Mouse (Mus musculus) 3T3-L1 (cell line): ENCODE results near the gene Ubxn10.

Source experiments
- DNase-seq: peaks from one replicate; pipeline ENCODE4 v3.0.0-alpha.2; 2015; ENCODE audit warnings: low read depth, low spot score

The Ubxn10 gene

DNA sequence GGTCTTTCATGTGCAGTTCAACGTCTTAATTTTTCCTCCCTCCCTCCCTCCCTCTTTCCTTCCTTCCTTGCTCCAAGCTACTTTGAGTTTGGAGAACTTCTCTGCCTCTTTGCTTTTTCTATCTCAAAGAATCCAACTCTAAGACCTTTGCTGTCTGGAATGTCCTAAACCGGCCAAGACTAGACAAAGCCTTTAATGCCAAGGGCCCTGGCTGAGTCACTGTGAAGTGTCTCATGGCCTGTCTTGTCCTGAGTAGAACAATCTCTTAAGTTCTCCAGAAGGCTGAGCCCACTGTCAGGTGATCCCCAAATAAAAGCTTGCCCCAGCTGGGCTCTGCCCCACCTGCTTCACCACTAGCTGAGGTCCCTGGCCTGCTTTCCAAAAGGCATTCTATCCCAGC, 34.9 kb downstream of the Ubxn10 start:
- peak; percentile 7 for DNase-seq

DNA sequence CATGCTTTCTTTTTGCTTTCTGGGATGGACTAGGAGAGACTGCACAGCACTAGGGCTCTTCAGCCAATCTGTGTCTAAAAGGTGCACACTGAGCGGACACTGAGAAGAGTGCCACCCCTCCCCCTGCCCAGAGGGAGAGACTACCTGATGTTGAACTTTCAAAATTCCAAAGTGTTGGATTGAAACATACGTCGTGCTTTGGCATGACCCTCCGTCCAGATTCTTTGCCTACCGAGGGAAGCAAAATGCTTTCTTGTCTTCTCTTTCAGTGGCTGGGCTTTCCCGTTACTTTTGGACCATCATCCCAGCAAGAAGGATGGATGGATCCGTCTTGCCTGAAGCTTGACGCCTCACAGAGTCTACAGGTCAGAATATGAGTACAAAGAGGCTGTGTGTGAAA, 35.9 kb downstream of the Ubxn10 start:
- no peak for DNase-seq

DNA sequence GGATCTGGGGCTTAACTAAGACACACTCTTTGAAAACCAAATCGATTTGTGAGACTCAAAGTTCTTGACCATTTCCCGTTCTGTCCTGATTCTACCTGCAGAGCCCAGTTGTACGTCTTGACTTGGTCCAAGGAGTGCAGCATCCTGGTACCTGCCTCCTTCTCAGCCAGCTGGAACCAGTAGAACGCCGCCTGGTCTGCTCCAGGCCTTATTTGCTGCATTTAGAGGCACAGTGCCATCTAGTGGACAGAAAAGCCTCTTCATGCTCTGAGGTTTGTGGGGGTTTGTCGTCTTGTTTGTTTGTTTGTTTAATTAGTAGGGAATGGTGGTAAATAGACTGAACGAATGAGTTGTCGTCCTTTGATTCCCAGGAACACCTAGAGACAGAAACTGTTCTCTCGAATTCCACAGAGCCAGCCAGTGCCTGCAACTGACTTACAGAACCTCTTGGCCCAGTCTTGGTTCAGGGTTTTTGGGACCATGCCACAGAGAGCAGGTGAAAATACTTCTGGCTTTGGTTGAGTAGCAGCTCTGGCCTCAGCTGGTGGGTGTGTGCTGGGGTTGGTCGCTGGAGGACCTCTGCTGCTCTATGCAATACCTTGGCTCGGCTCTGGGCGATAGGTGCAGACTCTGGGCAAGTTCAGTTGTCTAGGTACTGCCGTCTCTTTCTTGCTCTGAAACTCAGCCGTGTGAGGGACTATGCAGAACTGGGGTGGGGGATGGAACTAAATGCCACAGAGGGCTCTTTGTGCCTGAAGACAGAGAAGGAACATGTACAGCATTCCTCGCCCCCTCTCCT, 36.6 kb downstream of the Ubxn10 start:
- peak; percentile 66 for DNase-seq

DNA sequence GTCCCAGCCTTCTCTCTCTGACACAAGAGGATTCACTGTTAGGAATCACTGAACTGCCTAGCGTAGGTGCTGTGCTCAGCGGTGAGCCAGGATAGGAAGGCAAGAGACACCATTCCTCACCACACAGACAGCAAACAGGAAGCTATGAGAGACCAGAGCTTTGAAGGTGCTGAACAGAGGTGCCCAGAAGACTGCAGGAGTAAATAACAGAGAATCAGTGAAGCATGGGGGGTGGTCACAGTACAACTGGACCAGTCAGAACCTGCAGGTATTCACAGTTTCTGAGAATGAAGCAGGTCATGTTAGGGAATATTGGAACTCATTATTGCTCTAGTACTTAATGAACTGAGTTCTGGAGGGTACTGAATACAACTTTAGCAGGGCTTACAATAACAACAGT, 38.7 kb downstream of the Ubxn10 start:
- no peak for DNase-seq

DNA sequence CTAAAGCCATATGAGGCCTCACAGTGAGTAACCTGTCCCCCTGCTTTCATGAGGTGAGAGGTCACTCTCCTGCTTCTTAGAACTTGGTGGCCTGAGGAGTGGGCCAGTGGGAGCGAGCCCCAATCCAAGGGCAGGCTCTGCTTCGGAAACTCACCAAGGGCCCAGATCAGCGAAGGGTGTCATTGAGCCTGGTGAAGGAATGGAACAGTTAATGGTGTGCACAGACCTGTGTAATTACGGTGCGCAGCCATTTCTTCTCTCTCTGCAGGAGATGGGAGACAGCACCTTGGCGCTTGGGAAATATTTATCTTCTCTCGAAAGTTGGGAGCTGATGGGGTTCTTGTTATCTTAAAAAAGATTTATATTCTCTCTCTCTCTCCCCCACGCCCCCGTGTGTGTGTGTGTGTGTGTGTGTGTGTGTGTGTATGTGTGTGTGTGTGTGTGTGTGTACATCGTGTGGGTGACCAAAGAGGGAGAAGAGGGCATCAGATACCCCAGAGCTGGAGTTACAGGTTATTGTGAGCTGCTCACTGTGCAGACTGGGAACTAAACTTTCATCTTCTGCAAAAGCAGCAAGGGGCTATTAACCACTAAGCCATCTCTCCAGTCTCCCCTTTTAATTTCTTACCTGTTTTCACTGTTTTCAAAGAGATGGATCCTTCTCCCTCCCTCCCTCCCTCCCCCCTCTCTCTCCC, 39.7 kb downstream of the Ubxn10 start:
- DNase-seq = no peak

DNA sequence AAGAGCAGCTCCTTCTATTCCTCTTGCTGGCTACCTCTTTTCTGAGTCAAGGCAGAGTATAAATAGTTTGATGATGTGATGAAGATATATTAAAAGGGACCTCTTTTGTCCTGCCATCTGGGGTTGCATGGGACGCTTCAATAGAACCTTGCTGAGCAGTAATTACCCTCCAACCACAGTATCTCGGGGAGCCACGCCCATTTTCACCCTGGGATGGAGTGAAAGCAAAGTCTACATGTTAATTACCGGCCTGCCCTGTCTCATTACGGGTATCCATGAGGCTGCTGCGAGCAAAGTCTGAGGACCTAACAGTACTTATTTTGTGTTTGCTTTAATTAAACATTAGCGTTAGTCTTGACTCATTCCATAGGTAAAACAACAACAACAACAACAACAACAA, 40.2 kb downstream of the Ubxn10 start:
- no peak for DNase-seq

DNA sequence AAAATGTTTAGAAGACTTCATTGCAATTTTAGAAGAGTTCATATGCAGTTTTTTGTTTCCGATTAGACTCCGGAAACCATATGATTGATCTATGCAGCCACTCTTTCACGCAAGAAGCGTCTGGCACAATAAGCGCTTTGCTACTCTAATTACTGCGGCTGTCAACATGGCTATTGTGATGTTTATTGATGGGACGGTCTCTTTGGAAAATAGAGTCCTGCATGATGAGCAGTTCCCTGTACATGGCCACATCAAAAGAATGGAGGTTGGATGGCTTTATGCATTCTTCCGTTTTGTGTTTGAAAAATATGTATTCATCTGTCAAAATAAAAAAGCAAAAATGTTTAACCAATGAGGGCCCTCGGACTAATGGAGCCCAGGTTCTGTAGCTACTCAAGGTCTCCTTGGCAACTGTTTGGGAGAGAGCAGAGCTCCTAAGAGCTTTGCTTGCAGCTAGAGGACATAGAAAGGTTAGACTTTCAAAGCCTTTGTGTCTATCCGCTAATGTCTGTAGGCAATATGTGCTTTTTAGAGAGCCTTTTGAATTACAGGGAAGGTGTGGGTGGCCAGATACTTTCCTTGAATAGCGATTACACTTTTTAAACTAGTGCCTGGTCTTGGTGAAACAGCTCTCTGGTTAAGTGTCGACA, 43.8 kb downstream of the Ubxn10 start:
- no peak for DNase-seq

DNA sequence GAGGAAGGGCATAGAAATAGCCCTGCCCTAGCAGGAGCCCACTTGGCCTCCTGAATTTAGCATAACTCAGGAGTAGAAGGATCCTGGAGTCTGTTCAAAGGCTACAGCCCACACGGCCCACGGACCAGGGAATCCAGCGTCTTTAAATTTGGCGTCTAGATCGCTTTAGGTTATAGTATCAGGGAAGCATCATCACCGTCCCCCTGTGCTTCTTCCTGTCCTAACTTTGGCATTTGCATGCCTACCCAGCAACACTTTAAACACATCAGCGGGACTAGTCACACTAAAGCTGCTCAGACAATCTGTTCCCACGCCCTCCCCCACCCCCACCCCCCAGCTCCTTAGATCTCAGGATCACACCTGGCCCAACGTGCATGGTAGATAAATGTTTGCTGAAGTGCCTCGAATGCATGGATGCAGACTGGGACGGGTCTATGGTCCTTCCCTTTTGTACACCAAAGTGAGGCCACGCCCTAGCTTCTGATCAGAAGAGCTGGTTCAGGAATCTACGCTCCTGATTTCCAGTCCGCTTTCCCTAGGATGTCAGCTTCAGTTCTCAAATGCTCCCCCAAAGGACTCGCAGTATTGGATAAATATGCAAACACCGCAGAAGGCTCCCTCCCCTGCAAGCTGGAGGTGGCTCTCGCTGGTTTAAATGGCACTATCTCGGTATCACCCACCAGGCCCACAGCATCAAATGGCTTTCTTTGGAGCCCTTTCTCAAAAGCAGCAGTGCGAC, 45.4 kb downstream of the Ubxn10 start:
- no peak for DNase-seq

DNA sequence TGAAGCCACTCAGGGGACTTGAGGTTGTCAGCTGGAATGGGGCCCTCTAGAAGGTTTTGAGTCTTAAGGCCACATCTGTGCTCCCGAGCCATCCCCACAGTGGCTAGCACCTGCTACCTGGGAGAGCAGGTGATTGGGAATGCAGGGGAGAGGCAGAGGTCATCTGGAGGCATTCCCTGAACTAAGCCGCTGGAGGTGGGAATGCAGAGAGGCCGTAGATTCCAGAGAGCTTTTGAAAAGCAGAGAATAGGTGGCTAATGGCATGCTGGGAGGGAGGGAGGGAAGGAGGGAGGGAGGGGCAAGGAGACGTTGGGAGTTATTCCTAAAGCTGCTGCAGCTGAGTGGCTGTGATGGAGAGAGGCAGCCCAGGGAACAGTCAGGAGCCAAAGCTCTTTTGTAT, 46.4 kb downstream of the Ubxn10 start:
- DNase-seq = no peak

DNA sequence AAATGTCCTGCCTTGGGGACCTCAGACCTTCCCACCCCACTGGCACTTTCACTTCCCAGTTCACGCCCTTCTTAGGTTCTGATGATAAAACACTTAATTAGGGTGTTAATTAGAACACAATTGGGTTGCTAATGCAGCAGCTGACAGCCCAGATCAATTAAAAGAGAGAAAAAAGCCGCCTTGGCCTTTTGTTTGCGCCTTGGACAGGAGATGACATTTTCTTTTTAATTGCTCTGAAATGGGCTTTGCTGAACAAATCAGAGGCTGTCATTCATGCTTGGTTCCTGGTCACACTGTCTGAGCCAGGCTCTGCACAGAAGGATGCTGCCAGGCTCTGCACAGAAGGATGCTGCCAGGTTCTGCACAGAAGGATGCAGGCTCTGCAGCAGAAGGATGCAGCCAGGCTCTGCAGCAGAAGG, 47.9 kb downstream of the Ubxn10 start:
- no peak for DNase-seq

DNA sequence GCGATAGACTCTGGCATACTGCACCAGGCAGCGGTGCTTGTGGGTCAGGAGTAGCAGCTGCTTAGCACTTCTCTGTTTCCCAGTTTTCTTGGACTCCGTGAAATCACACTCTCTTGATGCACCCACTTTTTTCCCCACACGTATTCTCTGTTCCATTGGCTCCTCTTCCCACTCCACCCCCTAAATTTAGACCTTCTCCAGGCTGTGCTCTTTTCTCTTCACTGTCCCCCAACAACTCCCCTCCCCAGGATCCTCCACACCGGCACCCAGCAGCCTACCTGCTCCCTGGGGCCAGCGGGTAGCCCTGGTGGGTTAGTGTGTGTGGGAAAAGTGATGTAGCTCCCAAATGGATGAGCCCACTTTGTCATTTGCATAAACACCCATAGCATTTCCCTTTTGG, 51.2 kb downstream of the Ubxn10 start:
- no peak for DNase-seq

DNA sequence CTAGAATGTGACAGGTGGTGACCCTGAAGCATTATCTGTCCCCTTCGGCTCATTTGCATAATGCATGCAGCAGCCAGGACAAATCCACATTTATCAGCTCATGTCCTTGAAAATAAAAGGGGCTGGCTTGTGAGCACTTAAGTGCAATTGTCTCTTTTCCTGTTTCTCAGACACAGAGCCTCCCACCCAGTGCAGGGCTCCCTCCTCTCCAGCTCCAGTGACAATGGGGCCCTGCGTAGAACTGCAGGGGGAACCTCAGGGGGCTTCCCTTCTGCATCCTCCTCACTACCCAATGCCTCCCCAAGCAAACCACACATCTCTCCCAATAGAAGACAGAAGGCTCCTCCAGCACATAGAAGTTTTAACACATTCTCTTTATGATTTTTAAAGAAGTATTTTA, 54.2 kb downstream of the Ubxn10 start:
- no peak for DNase-seq

DNA sequence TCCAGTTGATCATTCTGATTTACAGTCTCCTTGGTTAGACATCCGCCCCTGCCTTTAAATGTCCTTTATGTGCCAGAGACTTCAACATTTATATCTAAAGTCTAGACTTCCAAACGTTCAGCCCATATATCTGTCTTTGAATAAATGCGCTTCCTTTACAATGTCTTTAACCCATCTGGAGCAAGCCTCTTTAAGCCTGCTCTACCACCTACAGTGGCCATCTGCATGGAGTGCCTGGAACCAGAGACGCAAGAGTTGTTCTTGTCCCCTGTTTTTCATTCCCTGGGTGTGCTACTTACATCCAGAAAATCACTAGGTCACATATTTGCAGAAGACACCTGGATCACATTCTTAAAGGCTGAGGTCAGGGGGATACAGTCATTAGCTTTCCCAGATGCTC, 56.8 kb downstream of the Ubxn10 start:
- no peak for DNase-seq

DNA sequence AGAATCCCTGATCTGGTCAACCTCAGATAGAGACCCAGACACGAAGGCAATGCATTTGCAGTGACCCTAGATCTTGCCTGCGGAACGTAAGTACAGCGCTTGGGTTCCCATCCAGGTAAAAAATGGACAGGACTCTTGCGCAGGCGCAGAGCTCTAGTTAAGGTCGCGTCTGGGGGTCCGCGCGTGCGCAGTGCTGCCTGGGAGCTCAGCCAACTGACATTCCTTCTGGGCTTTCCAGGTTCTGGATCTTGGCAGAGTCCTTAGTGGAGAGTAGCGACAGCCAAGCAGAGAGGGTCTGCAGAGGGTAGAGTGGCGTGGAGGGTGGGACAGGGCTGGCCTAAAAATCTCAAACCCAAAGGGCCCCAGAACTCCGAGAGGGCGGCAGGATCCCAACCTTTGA, 59.4 kb downstream of the Ubxn10 start:
- no peak for DNase-seq

DNA sequence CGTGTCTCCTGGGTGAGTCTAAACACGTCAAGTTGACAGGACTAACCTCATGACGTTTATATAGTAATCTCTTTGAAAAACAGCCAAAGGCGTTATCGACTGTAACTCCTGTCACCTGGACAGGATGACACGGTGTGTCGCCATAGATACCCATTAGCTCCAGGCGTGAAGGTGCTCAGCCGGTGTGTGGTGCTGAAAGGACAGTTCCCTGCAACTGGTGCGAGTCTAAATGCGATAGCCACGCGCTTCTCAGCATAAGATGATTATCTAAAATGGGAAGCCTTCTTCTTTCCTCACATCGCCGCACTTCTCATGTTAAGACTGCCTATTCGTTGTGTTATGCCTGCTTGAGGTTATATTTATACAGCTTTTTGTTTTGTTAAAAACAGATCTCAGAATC, 60.5 kb downstream of the Ubxn10 start:
- DNase-seq = peak; percentile 4

DNA sequence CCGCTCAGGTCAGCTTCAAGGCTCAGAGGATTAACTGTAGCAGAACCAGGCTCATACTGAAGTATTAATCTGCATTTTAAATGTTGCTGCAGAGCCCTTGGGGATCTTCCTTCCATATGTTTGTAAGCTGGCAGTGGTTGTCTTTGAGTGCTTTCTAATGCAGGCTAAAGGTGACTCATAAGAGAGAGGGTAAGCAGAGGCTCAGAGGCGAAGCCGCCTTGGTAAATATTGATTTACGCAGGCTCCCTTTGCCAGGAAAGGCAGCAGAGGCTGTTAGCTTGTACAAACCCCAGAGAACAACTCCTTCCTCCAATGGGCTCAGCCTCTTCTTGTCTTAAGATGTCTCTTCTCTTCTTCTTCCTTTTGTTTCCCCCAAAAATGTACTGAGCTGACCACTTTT, 64.8 kb downstream of the Ubxn10 start:
- DNase-seq = no peak

DNA sequence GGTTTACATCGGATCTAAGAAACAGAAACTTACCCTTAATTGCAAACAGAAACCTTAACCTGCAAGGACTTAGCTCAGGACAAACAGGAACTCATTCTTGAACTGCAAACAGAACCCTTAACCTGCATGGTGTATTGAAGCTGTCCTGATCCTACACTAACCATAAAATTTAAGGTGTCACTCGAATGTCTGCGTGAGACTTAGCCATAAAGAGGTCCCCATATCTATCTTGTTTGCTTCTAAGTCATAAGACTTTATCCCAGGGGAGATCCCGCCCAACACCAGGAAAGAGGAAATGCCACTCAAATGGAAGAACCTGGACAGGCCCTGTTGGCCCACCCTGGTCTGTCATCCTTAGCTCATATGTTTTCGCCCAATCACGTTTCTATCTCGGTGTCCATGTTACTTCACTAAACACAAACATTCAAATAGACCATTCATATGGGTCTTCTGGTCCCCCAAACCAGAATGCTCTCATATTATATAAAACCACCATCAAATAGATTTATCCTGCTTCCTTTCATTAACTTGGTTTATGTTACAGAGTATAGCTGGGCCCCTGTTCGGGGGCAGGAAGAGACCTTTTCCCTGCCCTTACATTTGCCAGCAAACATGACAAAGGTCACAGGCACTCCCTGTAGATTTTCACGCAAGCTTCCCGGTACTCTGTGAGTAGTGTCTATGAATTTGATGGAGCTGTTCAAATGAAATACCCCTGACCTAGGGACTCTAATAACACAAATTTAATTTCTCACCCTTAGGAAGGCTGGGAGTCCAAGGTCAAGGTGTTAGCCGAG, 66.7 kb downstream of the Ubxn10 start:
- DNase-seq = no peak

DNA sequence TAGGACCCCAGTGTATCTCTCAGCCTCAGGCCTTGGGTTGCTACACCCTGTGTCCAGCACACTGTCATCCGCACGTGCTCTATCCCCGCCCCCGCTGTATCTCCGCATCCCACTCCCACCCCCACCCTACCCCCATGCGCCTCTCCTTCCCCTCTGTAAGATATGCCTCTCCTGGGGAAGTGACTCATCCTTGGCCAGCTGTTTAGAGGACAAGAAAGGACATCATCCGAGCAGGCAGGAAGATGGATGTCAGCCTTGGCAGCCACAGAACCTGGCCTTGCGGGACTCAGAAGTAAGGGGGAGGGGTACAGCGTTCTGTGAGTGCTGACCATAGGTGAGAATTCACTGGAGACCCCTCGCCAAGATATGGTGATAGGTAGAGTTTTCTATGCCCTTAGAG, 70.4 kb downstream of the Ubxn10 start:
- DNase-seq = no peak

DNA sequence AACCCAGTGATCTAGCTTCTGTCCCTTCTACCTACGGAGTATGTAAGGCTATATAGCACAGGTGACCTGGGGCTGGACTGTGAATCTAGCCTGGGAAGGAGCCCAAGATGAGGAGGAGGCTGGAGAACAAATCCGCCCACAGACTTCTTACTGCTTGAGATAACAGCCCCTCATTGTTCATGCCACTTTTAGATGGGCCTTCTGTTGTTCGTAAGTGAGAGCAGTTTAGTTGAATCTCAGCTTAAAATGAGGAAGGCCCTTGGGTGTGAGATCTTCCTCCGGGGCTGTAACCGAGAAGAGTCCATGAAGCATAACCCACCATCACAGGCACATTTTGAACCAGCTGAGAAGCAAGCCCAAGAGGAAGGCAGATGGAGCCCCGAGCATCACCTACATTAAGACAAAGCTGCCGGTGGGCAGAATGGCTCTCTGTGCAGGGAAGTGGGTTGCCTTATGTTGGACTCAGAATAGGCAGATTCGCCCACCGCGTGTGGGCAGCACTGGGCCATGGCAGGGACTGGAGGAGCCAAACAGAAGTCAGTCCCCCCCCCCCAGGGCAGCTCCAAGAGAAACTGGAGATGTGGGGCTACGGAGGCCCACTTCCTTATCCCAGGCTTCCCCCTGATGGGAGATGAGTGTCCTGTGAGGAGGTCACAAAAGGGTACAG, 76.9 kb downstream of the Ubxn10 start:
- no peak for DNase-seq
